Mouse (Mus musculus) brown adipose tissue, adult 24 weeks (tissue): Measurements from ENCODE around the gene Mtmr1. TPM values are rescaled to one million over a fixed set of nuclear protein-coding genes. Genes with fewer than 3 reads are reported as not detected.
A peak's percentile ranks its signal among the peaks of the same experiment; 100 is the strongest.

ENCODE experiments used
- H3K27ac ChIP-seq: fragments of 200-500 bp; replicated peaks from 2 replicates; pipeline ENCODE4 v1.5.1; 2012; ENCODE audit warnings: low read depth, mild to moderate bottlenecking, low read length
- H3K4me1 ChIP-seq: fragments of 200-500 bp; 2 replicates; pipeline ENCODE4 v1.6.1; 2012; ENCODE audit warnings: low read length, mixed read lengths; ENCODE audit not compliant: control insufficient read depth, insufficient read depth, insufficient read length
- H3K4me3 ChIP-seq: fragments of 200-500 bp; 2 replicates; pipeline ENCODE4 v1.5.1; 2012; ENCODE audit warnings: low read depth, mild to moderate bottlenecking, low read length, moderate library complexity; ENCODE audit not compliant: insufficient read depth
- polyA plus RNA-seq: library from polyadenylated mRNA; stranded (reverse); fragments of >200 nt; gene quantifications from 2 replicates; pipeline ENCODE4 v1.2.4, GENCODE M21; 2012; ENCODE audit not compliant: missing spikeins, insufficient read depth, insufficient read length

Mtmr1 gene
- polyA plus RNA-seq, 1 experiment: 30.2 TPM

GRCm38 (mm10) chrX:71424852-71425251, 60.3 kb downstream of the Mtmr1 start:
- Histone ChIP-seq H3K27ac (no peak overlapping the region), H3K4me3 (no peak overlapping the region)

GRCm38 (mm10) chrX:71425746-71426519, 61.4 kb downstream of the Mtmr1 start:
- no peaks in the 10 kb centered on the region for H3K4me1 ChIP-seq
- H3K4me3 ChIP-seq: no peak overlapping the region
- no peak overlapping the region for H3K27ac ChIP-seq

More at GRCm38 (mm10) chrX:71424852-71425251, 60.3 kb downstream of the Mtmr1 start:
- H3K4me1 ChIP-seq: no peaks in the 10 kb centered on the region

- H3K27ac ChIP-seq: no peak overlapping the region
- no peaks in the 10 kb centered on the region for H3K4me1 ChIP-seq
- H3K4me3 ChIP-seq: no peak overlapping the region
Measured at GRCm38 (mm10) chrX:71427491-71427890, 62.9 kb downstream of the Mtmr1 start.

GRCm38 (mm10) chrX:71430900-71431299, 66.3 kb downstream of the Mtmr1 start:
- H3K27ac ChIP-seq: no peak overlapping the region
- no peak overlapping the region for H3K4me3 ChIP-seq
- no peaks in the 10 kb centered on the region for H3K4me1 ChIP-seq

- Histone ChIP-seq H3K4me1 (no peaks in the 10 kb centered on the region), H3K4me3 (no peak overlapping the region), H3K27ac (no peak overlapping the region)
Measured at GRCm38 (mm10) chrX:71434448-71434847, 69.9 kb downstream of the Mtmr1 start.

- Histone ChIP-seq H3K4me3 (no peak overlapping the region), H3K4me1 (no peaks in the 10 kb centered on the region), H3K27ac (no peak overlapping the region)
Measured at GRCm38 (mm10) chrX:71434860-71435259, 70.3 kb downstream of the Mtmr1 start.

- no peaks in the 10 kb centered on the region for H3K4me1 ChIP-seq
- no peak overlapping the region for H3K4me3 ChIP-seq
- H3K27ac ChIP-seq: no peak overlapping the region
Measured at GRCm38 (mm10) chrX:71435542-71435941, 71.0 kb downstream of the Mtmr1 start.

GRCm38 (mm10) chrX:71439473-71439872, 74.9 kb downstream of the Mtmr1 start:
- Histone ChIP-seq H3K27ac (no peak overlapping the region), H3K4me3 (no peak overlapping the region), H3K4me1 (no peaks in the 10 kb centered on the region)

- no peak overlapping the region for H3K27ac ChIP-seq
- no peak overlapping the region for H3K4me3 ChIP-seq
Measured at GRCm38 (mm10) chrX:71442916-71443315, 78.4 kb downstream of the Mtmr1 start.

GRCm38 (mm10) chrX:71456078-71456737, 91.6 kb downstream of the Mtmr1 start:
- Histone ChIP-seq H3K27ac (no peak overlapping the region), H3K4me1 (no peaks in the 10 kb centered on the region), H3K4me3 (no peak overlapping the region)

More at GRCm38 (mm10) chrX:71442916-71443315, 78.4 kb downstream of the Mtmr1 start:
- H3K4me1 ChIP-seq: no peaks in the 10 kb centered on the region

GRCm38 (mm10) chrX:71464138-71464826, 99.7 kb downstream of the Mtmr1 start:
- H3K4me3 ChIP-seq: no peak overlapping the region
- no peaks in the 10 kb centered on the region; the same call in 1 of the 2 replicates for H3K4me1 ChIP-seq
- H3K27ac ChIP-seq: no peak overlapping the region; the same call in 1 of the 2 replicates

GRCm38 (mm10) chrX:71465417-71465816, 100.9 kb downstream of the Mtmr1 start:
- Histone ChIP-seq H3K4me3 (no peak overlapping the region), H3K27ac (no peak overlapping the region), H3K4me1 (no peaks in the 10 kb centered on the region; the same call in 1 of the 2 replicates)

GRCm38 (mm10) chrX:71467491-71467890, 102.9 kb downstream of the Mtmr1 start:
- Histone ChIP-seq H3K4me1 (no peaks in the 10 kb centered on the region; the same call in 1 of the 2 replicates), H3K4me3 (no peak overlapping the region), H3K27ac (peak overlapping the region; percentile 43; the same call in 1 of the 2 replicates)
